Mouse (Mus musculus) G1E (cell line): ENCODE data around the gene Unc13b. TPM values are rescaled to one million over a fixed set of nuclear protein-coding genes. Genes with fewer than 3 reads are reported as not detected.

ENCODE experiments used
- ATAC-seq: 2 replicates; pipeline ENCODE4 v1.8.0; 2016; ENCODE audit warnings: mild to moderate bottlenecking; ENCODE audit not compliant: insufficient number of reproducible peaks, poor library complexity, low FRiP score, severe bottlenecking; ENCODE audit errors: extremely low read depth
- DNase-seq: peaks from one replicate; pipeline ENCODE4 v3.0.0; 2012; ENCODE audit warnings: low spot score
- H3K27me3 ChIP-seq: 2 replicates; pipeline ENCODE4 v1.6.1; 2012; ENCODE audit warnings: mild to moderate bottlenecking, low read length, inconsistent platforms; ENCODE audit not compliant: insufficient read depth
- H3K36me3 ChIP-seq: replicated peaks from 2 replicates; pipeline ENCODE3; 2012; ENCODE audit warnings: mild to moderate bottlenecking, inconsistent platforms
- H3K4me1 ChIP-seq: 2 replicates; pipeline ENCODE4 v1.6.1; 2012; ENCODE audit warnings: low read depth, low read length, inconsistent platforms, mixed read lengths; ENCODE audit not compliant: insufficient read depth
- H3K4me3 ChIP-seq: 2 replicates; pipeline ENCODE4 v1.5.1; 2012; ENCODE audit warnings: low read depth, mild to moderate bottlenecking, inconsistent platforms, low read length, moderate library complexity, mixed read lengths
- H3K9me3 ChIP-seq: replicated peaks from 2 replicates; pipeline ENCODE4 v1.6.1; 2012; ENCODE audit warnings: inconsistent platforms
- CTCF ChIP-seq: IDR thresholded peaks from 2 replicates; pipeline ENCODE4 v1.5.1; 2012; ENCODE audit warnings: low read depth, low read length, inconsistent platforms, mixed read lengths
- GATA1 ChIP-seq: IDR thresholded peaks from 2 replicates; pipeline ENCODE4 v1.6.1; 2012; ENCODE audit warnings: borderline replicate concordance, low read length, inconsistent platforms, mixed read lengths
- GATA2 ChIP-seq: IDR thresholded peaks from 2 replicates; pipeline ENCODE4 v1.6.1; 2012; ENCODE audit warnings: low read depth, low read length, inconsistent platforms, borderline replicate concordance
- POLR2AphosphoS5 ChIP-seq: IDR thresholded peaks from 2 replicates; pipeline ENCODE4 v1.6.1; 2012; ENCODE audit warnings: low read depth, low read length, inconsistent platforms; ENCODE audit not compliant: insufficient replicate concordance
- TAL1 ChIP-seq: conservative IDR thresholded peaks from 2 replicates; pipeline ENCODE4 v1.6.1; 2012; ENCODE audit warnings: low read depth, low read length, inconsistent platforms, mixed read lengths
- polyA plus RNA-seq: library from polyadenylated mRNA; stranded (reverse); fragments of >175 nt; gene quantifications from 2 replicates; pipeline ENCODE4 v1.2.3, GENCODE M21; 2012
- total RNA-seq, 2 experiments: library from RNA; stranded (forward) in 1 of 2; stranded (reverse) in 1 of 2; fragments of 200-1000 nt in 1 of 2; fragments of >200 nt in 1 of 2; fragmentation: Nextera tagmentation in 1 of 2; gene quantifications; 2 replicates each; pipeline ENCODE4 v1.2.3; 2014 to 2017

The Unc13b gene
- total and polyA plus RNA-seq, 3 experiments, result 0.36 to 5.5 (median 3.9) TPM

DNA sequence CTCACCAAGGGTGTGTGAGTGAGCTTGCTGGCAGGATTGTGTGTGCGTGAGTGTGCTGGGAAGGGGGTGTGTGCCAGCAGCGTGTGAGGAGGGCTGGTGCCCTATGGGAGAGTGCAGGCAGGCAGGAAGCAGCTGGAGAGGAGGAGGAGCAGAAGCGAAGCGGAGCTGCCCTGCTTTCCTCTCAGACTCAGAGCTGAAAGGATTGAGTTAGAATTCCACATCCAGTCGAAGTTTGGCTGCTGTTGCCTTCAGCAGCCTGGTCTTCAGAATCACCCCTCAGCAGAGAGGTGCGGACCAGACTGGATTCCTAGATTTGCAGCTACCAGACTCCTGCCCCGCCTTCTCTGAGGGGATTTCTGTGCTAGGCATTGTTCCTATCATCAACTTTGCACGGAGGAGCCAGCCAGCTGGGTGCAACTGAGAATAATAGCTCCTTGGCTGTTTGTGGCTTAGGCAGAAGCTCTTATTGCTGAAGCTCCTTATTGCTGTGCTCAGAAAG, 150.4 kb downstream of the Unc13b start:
- Histone ChIP-seq H3K36me3 (no peaks in the 10 kb centered on the region), H3K9me3 (no peaks in the 10 kb centered on the region), H3K4me3 (no peak overlapping the region), H3K4me1 (no peaks in the 10 kb centered on the region), H3K27me3 (peaks cover 14% of the 10 kb centered on the region)
- ATAC-seq, result no peak
- TF ChIP-seq GATA1, result no peak
- no peak for TF ChIP-seq GATA2
- no peak for TF ChIP-seq POLR2AphosphoS5
- TF ChIP-seq TAL1, result no peak
- TF ChIP-seq CTCF, result no peak
- DNase-seq, result no peak

DNA sequence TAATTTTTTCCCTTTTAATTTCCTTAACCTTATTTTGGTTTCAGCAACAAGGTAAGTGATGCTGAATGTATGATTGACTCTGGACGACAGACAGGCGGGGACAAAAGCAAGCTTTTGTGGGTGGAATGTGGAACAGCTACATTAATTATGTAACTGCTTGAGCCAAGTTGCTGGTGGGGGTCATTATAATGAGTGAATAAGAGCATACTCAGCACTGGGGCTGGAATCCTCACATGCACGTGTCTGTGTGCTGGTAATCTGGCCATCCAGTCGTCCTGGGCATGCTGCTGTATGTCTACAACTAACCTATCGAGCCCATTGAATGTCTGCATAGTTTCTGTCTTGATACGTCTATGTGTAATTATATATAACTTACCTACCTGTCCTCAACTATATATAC, 150.9 kb downstream of the Unc13b start:
- Histone ChIP-seq H3K4me1 (no peaks in the 10 kb centered on the region), H3K36me3 (no peaks in the 10 kb centered on the region)

GRCm38 (mm10) chr4:43216491-43216890, 157.7 kb downstream of the Unc13b start:
- no peak overlapping the region for H3K4me3 ChIP-seq
- TF ChIP-seq TAL1 (no peak), POLR2AphosphoS5 (no peak), GATA2 (no peak), CTCF (no peak), GATA1 (no peak)
- H3K9me3 ChIP-seq, result no peaks in the 10 kb centered on the region
- H3K4me1 ChIP-seq, result peaks cover 33% of the 10 kb centered on the region
- H3K27me3 ChIP-seq, result peaks cover 5% of the 10 kb centered on the region
- H3K36me3 ChIP-seq, result no peaks in the 10 kb centered on the region
- ATAC-seq (peak; percentile 66), DNase-seq (peak; percentile 8)

More for the DNA sequence above, 150.9 kb downstream of the Unc13b start:
- DNase-seq (no peak), ATAC-seq (no peak)
- H3K27me3 ChIP-seq, result peaks cover 14% of the 10 kb centered on the region
- TF ChIP-seq GATA1 (no peak), POLR2AphosphoS5 (no peak)
- no peak overlapping the region for H3K4me3 ChIP-seq
- H3K9me3 ChIP-seq, result no peaks in the 10 kb centered on the region

- Histone ChIP-seq H3K4me1 (peaks cover 33% of the 10 kb centered on the region), H3K9me3 (no peaks in the 10 kb centered on the region), H3K27me3 (peaks cover 3% of the 10 kb centered on the region; the same call in 1 of the 2 replicates), H3K4me3 (no peak overlapping the region), H3K36me3 (no peaks in the 10 kb centered on the region)
- no peak for DNase-seq
- no peak for TF ChIP-seq TAL1
- TF ChIP-seq GATA1, result no peak
- TF ChIP-seq POLR2AphosphoS5, result no peak
- TF ChIP-seq CTCF, result no peak
- no peak for TF ChIP-seq GATA2
- no peak for ATAC-seq
These were observed 159.2 kb downstream of the Unc13b start for GRCm38 (mm10) chr4:43217997-43218396.

DNA sequence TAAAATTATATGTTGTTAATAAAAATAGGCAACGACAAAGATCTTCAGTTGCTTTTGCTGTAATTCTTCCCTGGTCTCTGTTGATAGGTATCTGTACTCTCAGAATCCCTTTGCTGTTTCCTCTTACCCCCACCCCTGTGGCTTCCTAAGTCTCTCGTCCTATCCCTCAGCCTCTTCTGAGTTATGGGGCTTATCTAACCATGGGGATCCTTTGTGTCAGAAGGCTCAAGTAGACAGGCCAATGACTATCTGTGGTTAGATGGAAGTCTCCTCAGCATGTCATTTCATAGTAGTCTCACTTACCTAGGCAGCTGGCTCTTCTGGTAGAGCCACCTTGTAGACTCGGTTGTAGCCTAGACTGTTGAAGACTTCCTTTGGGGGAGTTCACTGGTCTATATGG, 173.1 kb downstream of the Unc13b start:
- no peaks in the 10 kb centered on the region for H3K36me3 ChIP-seq
- TF ChIP-seq CTCF, result no peak
- TF ChIP-seq GATA1, result no peak
- TF ChIP-seq POLR2AphosphoS5, result no peak
- no peak for TF ChIP-seq TAL1
- TF ChIP-seq GATA2, result no peak

GRCm38 (mm10) chr4:43232985-43233384, 174.2 kb downstream of the Unc13b start:
- TF ChIP-seq GATA1, result no peak
- TF ChIP-seq CTCF, result no peak
- no peak for TF ChIP-seq GATA2
- no peak for TF ChIP-seq POLR2AphosphoS5
- no peak for TF ChIP-seq TAL1
- Histone ChIP-seq H3K4me3 (no peak overlapping the region), H3K27me3 (peaks cover 12% of the 10 kb centered on the region), H3K4me1 (peaks cover 5% of the 10 kb centered on the region), H3K36me3 (no peaks in the 10 kb centered on the region), H3K9me3 (no peaks in the 10 kb centered on the region)
- DNase-seq (no peak), ATAC-seq (no peak)

More for the DNA sequence above, 173.1 kb downstream of the Unc13b start:
- DNase-seq (no peak), ATAC-seq (no peak)
- H3K9me3 ChIP-seq, result no peaks in the 10 kb centered on the region
- peaks cover 5% of the 10 kb centered on the region for H3K4me1 ChIP-seq
- no peak overlapping the region for H3K4me3 ChIP-seq
- peaks cover 9% of the 10 kb centered on the region for H3K27me3 ChIP-seq

DNA sequence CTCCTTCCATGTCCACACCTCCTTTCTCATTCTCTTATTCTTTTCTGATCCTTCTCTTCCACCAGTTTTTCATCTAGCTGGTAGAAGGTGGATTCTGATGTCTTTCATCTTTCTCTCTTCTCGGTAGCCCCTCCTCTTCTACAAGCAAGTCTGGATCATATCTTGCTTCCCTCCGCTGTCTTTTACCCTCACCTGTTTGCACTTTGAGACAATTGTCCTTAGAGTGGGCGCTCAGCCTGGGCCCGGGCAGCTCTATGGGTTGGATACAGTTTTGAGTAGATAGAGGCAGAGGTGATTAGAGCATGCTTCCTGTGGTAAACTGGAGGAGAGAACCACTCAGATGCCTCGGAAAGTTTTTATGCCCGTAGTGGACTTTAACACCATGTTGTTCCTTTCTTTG, 174.7 kb downstream of the Unc13b start:
- DNase-seq (no peak), ATAC-seq (no peak)
- TF ChIP-seq GATA1 (no peak), CTCF (no peak), POLR2AphosphoS5 (no peak), GATA2 (no peak), TAL1 (no peak)
- Histone ChIP-seq H3K27me3 (peaks cover 12% of the 10 kb centered on the region), H3K4me1 (peaks cover 5% of the 10 kb centered on the region), H3K9me3 (no peaks in the 10 kb centered on the region), H3K36me3 (no peaks in the 10 kb centered on the region), H3K4me3 (no peak overlapping the region)
